Mouse (Mus musculus) urinary bladder, postnatal 10 days (tissue): ENCODE data around the gene Mboat7.
A peak's percentile ranks its signal among the peaks of the same experiment; 100 is the strongest.
"Not testable (repeated sequence)": the region's sequence is repeated elsewhere in the genome, so short reads cannot be mapped to it uniquely, and the experiment has no call there.

Experiments used
- DNase-seq: peaks from one replicate; pipeline ENCODE4 v3.0.0; 2022; ENCODE audit warnings: low spot score

The Mboat7 gene

GRCm38 (mm10) chr7:3692987-3693808 is at the start of gene Mboat7:
TSS of gene Mboat7 (minus strand) at chr7:3693523.
- peak; percentile 82 for DNase-seq

- not testable (repeated sequence) for DNase-seq
Measured at GRCm38 (mm10) chr7:3732675-3733074, 39.4 kb upstream of the Mboat7 start.

- DNase-seq, result not testable (repeated sequence)
Measured at GRCm38 (mm10) chr7:3725459-3725858, 32.1 kb upstream of the Mboat7 start.

DNA sequence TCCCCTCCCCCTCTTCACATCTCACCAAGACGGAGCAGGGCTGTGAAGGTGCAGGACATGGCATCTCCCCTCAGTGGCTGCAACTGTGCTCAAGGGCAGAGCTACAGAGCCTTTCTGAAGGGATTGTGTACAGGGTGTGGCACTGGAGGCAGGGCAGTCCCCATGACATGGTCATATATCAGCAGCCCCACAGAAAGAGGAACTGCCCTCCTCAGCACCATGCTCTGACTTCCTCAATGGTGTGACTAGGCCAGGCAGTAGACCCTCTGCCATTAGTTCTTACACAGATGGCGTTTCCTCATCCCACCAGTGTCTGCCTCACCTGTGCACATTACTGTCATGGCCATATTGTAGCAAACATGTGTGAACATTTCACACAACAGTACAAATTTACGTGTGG is 26.9 kb upstream of the Mboat7 start, which contains the start of gene Pirb:
TSS of gene Pirb (minus strand) at position 124 of the 400 bp plus-strand sequence.
- not testable (repeated sequence) for DNase-seq

DNA sequence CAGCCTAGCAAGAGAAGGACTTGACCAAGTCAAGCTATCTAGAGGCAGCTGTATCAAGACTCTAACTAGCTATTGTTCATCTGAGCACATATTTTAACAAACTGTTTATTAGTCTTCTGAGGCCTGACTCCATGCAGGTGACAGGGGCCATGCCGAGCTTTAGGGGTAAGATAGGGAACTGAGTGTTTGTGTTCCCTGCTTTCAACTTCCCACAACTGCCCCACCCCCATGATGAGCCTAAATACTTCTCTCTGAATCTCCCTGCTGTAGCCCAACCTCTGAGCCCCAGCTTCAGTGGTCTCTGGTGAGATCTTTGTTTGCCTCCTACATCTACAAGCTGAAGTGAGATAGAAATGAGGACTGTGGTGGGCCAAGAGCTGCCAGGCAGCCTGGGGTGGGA is 21.9 kb upstream of the Mboat7 start:
- DNase-seq, result no peak

- DNase-seq, result no peak
Measured at GRCm38 (mm10) chr7:3712264-3712942, 19.1 kb upstream of the Mboat7 start.

DNA sequence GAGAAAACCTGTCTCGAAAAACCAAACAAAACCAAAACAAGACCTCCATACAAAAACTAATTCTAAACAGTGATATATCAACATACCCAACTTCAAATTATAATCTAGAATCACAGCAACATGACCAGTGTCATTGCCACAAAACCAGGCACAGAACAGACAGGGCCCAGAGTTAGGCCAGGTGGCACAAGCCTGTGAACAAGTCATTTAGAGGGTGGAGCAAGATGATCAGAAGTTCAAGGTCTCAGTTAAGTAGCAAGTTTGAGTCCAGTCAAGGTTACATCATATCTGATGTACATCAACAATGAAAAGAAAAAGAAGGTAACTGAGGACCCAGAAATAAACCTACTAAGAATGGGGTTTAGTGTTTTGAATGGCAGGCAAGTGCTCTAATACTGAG is 15.7 kb upstream of the Mboat7 start:
- no peak for DNase-seq

GRCm38 (mm10) chr7:3708447-3708980 is 15.2 kb upstream of the Mboat7 start:
- DNase-seq, result not testable (repeated sequence)

GRCm38 (mm10) chr7:3707568-3708413 is 14.5 kb upstream of the Mboat7 start:
- DNase-seq, result no peak

GRCm38 (mm10) chr7:3707027-3707426 is 13.7 kb upstream of the Mboat7 start:
- no peak for DNase-seq

DNA sequence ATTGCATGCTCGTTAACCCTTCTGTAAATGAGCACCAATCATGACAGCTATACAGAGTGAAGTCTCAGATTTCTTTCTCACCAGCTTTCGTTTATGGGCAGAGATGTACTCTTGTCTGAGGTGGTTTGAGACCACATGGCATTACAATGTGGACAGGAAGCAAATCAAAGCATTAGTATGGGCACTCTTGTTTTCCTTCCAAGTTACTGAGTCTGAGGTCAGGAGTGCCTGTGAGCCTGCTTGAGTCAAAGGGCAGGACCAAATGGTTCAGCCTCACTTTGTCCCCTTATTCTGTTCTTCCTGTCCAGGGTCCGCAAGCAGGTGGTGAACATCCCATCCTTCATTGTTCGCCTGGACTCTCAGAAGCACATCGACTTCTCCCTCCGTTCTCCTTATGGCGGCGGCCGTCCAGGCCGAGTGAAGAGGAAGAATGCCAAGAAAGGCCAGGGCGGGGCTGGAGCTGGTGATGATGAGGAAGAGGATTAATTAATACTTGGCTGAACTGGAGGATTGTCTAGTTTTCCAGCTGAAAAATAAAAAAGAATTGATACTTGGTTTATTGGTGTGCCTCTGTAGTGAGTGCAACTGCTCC is 13.1 kb upstream of the Mboat7 start:
- DNase-seq, result no peak

GRCm38 (mm10) chr7:3705911-3706310 is 12.6 kb upstream of the Mboat7 start:
- no peak for DNase-seq

- DNase-seq, result not testable (repeated sequence)
Measured at GRCm38 (mm10) chr7:3705461-3705860, 12.1 kb upstream of the Mboat7 start.

DNA sequence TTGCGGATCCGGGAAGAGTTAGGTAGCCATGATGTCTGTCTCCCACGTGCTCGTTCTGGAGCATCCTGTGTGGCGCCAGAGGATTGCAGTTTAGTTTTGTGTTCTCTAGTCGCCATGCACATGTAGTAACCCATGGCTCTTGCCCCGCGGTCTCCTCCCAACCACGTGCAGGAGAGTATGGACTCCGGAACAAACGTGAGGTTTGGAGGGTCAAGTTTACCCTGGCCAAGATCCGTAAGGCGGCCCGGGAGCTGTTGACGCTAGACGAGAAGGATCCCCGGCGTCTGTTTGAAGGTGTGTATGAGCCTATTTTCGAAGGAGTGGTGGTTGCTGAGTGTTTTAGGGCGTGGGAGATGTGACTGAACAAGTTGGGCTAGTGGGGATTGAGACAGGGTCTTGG is 11.2 kb upstream of the Mboat7 start:
- no peak for DNase-seq

DNA sequence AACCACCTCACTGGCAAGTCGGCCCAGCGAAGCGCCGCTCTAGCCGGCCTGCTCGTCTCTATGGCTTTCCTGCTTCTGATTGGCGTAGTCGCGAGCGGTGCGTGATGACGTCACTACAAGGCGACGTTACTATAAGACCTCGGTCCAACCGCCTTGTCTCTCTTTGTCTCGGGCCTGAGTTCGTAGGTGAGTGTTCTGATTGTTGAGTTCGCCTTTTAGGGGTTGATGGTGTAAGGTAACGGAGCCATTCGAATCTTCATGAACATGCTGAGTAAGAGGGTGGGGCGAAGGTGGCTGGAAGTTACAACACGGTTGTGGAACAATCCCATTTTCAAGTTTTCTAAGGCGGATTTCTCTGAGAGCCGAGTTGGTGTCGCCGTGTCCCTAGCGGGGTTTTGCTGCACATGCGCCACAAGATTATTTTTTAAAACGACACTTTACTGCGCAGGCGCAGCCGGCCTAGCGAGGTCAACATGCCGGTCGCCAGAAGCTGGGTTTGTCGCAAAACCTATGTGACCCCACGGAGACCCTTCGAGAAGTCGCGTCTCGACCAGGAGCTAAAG is 10.6 kb upstream of the Mboat7 start, which contains the start of gene Rps9:
TSS of gene Rps9 (plus strand) at position 115 of the 563 bp plus-strand sequence.
- peak; percentile 88 for DNase-seq

DNA sequence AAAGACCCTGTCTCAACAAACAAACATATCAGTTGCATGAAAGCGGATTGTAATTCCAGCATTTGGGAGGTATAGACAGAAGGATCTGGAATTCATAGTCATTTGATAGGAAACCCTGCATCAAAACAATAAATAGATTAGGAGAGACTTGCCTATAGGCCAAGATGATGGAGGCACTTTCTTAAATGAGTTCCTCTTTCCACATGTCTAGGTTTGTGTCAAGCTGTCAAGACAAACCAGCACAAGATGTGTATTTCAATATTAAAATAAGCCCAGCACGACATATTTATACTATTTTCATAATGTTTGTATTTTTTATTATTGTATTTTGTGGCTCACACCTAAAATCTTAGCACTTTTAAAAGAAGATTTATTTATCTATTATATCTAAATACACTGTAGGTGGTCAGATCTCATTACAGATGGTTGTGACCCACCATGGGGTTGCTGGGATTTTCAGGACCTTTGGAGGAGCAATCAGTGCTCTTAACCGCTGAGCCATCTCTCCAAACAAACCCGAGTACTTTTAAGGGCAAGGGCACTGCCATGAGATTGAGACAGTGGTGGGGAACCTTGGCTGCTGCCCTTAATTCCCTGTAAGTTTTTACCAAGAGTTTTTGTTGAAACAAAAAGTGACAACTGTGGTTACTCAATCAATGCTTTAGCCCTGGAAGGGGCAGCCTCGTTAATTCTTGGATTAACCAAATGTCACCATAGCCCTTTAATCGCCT is 10.0 kb upstream of the Mboat7 start:
- DNase-seq, result no peak

DNA sequence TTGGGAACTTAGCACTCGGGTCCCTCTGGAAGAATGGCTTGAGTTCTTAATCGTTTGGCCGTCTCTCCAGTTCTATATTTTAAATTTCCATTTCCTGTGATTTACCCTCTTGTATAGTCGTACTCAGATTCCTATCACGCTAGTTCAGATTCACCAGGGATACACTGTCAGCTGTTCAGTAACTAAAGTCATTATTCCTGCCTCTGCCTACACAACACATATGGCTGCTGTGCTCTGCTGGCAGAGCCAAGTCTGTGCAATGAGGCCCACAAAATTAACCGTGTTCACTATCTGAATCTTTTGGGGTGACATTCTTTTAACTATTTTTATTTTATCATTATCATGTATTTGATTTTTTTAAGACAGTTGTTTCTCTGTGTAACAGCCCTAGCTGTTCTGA is 5.1 kb upstream of the Mboat7 start:
- no peak for DNase-seq

DNA sequence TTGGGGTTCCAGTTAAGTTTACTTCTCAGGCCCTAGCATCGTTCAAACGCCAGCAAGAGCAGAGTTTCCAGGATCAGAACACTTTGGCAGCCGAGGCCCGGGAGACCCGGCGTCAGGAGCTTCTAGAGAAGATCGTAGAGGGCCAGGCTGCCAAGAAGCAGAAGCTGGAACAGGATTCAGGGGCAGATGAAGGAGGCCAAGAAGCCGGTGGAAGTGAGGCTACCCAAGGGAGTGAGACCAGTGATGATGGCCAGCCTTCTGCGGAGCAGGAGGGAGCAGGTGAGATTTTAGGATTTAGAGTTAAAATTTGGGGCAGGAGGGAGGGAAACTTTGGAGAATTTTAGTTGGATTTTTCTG is 1.6 kb upstream of the Mboat7 start:
- not testable (repeated sequence) for DNase-seq

DNA sequence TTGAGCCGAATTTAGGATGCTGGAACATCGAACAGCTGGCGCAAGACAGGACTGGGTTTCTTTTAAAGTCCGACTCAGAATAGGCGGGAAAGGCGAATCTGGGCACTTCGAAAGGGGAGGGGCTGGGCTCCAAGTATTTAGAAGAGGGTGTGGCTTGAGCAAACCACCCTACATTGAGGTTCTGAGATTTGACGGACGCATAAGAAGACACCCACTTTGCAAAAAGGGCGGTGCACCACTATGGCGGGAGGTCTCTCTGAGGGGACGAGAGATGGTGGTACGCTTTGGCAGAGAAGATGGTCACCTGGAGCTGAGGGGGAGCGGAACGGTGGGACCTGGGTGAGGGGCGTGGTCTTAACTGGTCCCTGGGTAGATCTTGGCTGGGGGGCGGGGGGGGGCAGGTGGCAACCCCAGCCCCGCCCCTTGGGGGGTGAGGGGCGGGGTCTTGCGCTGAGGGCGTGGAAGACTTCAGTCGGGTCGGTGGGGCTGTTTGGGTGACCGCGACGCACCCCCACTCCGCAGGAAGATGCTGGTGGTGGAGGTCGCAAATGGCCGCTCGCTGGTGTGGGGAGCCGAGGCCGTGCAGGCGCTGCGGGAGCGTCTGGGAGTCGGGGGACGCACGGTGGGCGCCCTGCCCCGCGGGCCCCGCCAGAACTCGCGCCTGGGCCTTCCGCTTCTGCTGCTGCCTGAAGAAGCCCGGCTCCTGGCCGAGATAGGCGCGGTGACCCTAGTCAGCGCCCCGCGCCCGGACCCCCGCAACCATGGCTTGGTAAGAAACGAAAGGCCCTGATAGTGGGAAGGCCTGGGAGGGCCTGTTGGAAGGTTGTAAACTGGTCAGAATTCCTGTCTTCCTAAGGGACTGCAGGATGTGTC is 989 bp upstream of the Mboat7 start:
- no peak for DNase-seq

GRCm38 (mm10) chr7:3693809-3694075 is 419 bp upstream of the Mboat7 start:
- no peak for DNase-seq
